Mouse (Mus musculus) kidney, adult 2 months (tissue): ENCODE results near the gene Ankrd11. TPM values are rescaled to one million over a fixed set of nuclear protein-coding genes. Genes with fewer than 3 reads are reported as not detected.

Experiments used
- DNase-seq: peaks from one replicate; pipeline ENCODE4 v3.0.0; 2021
- H3K27ac ChIP-seq: fragments of 200-500 bp; 2 replicates; pipeline ENCODE4 v1.5.1; 2012; ENCODE audit warnings: low read depth, low read length, control low read depth, inconsistent platforms; ENCODE audit not compliant: insufficient read depth
- H3K27me3 ChIP-seq: fragments of 200-500 bp; replicated peaks from 2 replicates; pipeline ENCODE4 v1.6.1; 2012; ENCODE audit warnings: mild to moderate bottlenecking, moderate library complexity, low read length, inconsistent platforms; ENCODE audit not compliant: control insufficient read depth, insufficient read depth
- H3K36me3 ChIP-seq: fragments of 200-500 bp; 2 replicates; pipeline ENCODE4 v1.6.1; 2012; ENCODE audit warnings: mild to moderate bottlenecking, moderate library complexity, low read length, inconsistent platforms; ENCODE audit not compliant: control insufficient read depth, insufficient read depth
- H3K4me1 ChIP-seq: fragments of 200-500 bp; 2 replicates; pipeline ENCODE4 v1.6.1; 2011; ENCODE audit warnings: low read length; ENCODE audit not compliant: control insufficient read depth, insufficient read depth
- H3K4me3 ChIP-seq: fragments of 200-500 bp; 2 replicates; pipeline ENCODE4 v1.5.1; 2011; ENCODE audit warnings: mild to moderate bottlenecking, low read depth, low read length, control low read depth; ENCODE audit not compliant: insufficient read depth
- CTCF ChIP-seq: fragments of 200-500 bp; conservative IDR thresholded peaks from 2 replicates; pipeline ENCODE4 v1.5.1; 2011; ENCODE audit warnings: low read depth, mild to moderate bottlenecking, control low read depth, low read length, moderate library complexity, mixed read lengths; ENCODE audit not compliant: insufficient read depth, insufficient read length
- POLR2A ChIP-seq: fragments of 200-500 bp; IDR thresholded peaks from one replicate; pipeline ENCODE4 v1.6.1; 2011; ENCODE audit warnings: low read depth, low read length, control low read depth
- WGBS: fragments of 180-500 bp; shearing (Covaris S2); methylation state at CpG from one replicate; pipeline ENCODE4 v1.1.7; 2018; 5-methylcytosine and 5-hydroxymethylcytosine counted together
- polyA plus RNA-seq: library from polyadenylated mRNA; depleted of rRNA; stranded (reverse); fragments of >200 nt; gene quantifications from 2 replicates; pipeline ENCODE4 v1.2.3, GENCODE M21; 2012

Gene Ankrd11
- polyA plus RNA-seq, 1 experiment: 32.7 TPM

DNA sequence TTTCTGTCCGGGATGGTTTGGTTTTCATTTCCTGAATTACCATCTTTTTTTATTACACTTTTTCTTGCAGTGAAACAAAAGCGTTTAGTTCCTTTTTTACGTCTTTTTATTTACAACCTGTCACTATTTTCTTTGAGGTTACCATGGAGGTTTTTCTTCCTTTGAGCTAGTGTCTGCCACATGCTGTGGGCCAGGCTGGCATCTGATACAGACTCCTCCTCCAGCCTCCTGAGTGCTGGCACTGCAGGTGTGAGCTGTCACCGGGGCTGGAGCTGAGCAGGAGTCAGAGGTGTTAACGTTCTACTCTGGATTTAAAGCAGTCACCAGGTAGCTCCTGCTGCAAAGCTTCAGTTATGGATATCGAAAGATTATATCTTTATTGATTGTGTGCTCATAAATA lies 168.9 kb downstream of the Ankrd11 start:
- WGBS: 36% methylated on average over 6 of the region's 6 CpGs
- no peak for DNase-seq
- H3K27me3 ChIP-seq: no peaks in the 10 kb centered on the region
- TF ChIP-seq CTCF (no peak), POLR2A (no peak)
- no peak overlapping the region for H3K4me3 ChIP-seq
- H3K36me3 ChIP-seq: no peaks in the 10 kb centered on the region
- H3K27ac ChIP-seq: no peak overlapping the region
- H3K4me1 ChIP-seq: no peaks in the 10 kb centered on the region

DNA sequence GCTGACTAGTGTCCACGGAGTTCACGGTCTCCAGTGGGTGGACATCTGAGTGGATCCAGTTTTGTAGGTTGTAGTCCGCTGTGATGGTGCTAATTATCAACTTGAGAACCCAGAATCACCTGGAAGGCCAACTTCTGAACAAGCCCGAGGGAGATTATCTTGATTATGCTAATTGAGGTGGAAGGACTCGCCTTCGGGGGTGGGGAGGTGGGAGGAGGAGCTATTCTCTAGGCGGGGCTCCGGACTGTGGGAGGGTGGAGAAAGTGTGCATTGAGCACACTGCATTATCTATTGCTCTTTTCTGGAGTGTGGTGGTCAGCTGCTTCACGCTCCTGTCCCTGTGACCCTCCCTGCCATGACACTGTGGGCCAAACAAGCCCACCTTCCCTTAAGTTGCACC lies 170.4 kb downstream of the Ankrd11 start:
- no peak overlapping the region for H3K27ac ChIP-seq
- no peaks in the 10 kb centered on the region for H3K4me1 ChIP-seq
- 79% methylated on average over 9 of the region's 9 CpGs for WGBS
- TF ChIP-seq CTCF: no peak
- no peak for TF ChIP-seq POLR2A
- DNase-seq: no peak
- no peaks in the 10 kb centered on the region for H3K27me3 ChIP-seq
- H3K36me3 ChIP-seq: no peaks in the 10 kb centered on the region
- no peak overlapping the region for H3K4me3 ChIP-seq

DNA sequence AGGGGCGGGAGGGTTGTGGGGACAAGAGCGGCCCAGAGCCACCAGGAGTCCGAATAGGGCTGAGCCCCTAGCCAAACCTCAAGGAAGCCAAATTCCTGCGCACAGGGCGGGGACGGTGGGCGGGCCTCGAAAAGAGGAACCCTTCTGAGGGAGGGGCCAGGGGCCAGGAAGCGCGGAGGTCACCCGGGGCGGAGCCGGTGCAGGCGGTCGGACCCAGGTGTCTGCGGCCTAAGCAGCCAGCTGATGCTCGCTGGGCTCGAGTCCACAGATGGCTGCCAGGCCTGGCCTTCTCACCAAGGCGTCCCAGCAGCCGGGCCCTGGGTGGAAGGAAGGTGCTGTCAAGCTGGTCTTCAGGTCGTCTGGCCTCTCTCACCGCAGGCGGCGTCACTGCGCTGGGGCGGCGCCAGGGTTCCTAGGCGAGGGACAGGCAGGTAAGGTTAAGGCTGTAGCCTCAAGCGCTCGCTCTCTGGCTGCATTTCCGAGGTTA lies 171.7 kb downstream of the Ankrd11 start:
- Histone ChIP-seq H3K27ac (no peak overlapping the region), H3K4me3 (peak overlapping the region; percentile 2; the same call in 1 of the 2 replicates), H3K4me1 (no peaks in the 10 kb centered on the region), H3K27me3 (no peaks in the 10 kb centered on the region), H3K36me3 (no peaks in the 10 kb centered on the region)
- WGBS: 43% methylated on average over 31 of the region's 31 CpGs
- no peak for TF ChIP-seq POLR2A
- TF ChIP-seq CTCF: no peak
- DNase-seq: peak; percentile 24

DNA sequence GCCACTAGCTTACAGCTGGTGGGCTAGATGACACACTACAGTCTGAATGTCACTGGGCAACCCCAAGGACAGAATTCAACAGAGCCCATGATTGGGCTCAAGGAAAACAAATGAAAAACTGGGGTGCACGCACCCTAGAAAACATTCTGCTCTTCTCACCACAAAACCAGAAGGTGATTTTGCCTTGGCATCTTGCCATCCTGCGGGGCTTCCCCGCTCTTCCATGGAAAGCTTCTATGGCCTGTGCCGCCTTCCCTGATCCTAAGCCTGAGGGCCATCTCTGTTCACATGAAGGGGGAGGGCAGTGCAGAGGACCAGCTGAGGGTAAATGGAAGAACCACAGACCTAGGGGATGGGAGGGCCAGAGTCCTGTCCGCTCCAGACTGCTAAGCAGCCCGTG lies 174.1 kb downstream of the Ankrd11 start:
- WGBS: 84% methylated on average over 6 of the region's 6 CpGs
- Histone ChIP-seq H3K4me1 (no peaks in the 10 kb centered on the region), H3K27me3 (no peaks in the 10 kb centered on the region), H3K4me3 (no peak overlapping the region), H3K27ac (no peak overlapping the region), H3K36me3 (no peaks in the 10 kb centered on the region)
- DNase-seq: no peak
- TF ChIP-seq POLR2A: no peak
- no peak for TF ChIP-seq CTCF

DNA sequence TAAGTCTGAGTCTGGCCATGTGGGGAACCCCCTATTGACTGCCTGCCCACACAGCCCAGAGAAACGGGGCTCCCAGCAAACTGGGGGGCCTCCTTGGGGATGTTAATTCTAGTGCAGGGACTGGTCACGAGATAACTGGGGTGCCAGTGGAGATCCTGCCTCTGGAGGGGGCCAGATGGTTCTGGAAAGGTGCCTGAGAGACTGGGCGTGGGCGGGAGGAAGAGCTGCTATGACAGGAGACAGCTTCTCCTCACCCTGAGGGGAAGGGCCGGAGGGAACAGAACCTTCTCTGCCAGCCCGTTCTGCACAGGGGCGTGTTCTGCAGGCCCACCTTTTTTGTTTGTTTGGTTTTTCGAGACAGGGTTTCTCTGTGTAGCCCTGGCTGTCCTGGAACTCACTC lies 175.8 kb downstream of the Ankrd11 start:
- Histone ChIP-seq H3K27ac (no peak overlapping the region), H3K4me1 (no peaks in the 10 kb centered on the region), H3K27me3 (no peaks in the 10 kb centered on the region), H3K4me3 (no peak overlapping the region), H3K36me3 (no peaks in the 10 kb centered on the region)
- TF ChIP-seq POLR2A (no peak), CTCF (no peak)
- 79% methylated on average over 8 of the region's 8 CpGs for whole genome bisulfite sequencing
- DNase-seq: no peak

DNA sequence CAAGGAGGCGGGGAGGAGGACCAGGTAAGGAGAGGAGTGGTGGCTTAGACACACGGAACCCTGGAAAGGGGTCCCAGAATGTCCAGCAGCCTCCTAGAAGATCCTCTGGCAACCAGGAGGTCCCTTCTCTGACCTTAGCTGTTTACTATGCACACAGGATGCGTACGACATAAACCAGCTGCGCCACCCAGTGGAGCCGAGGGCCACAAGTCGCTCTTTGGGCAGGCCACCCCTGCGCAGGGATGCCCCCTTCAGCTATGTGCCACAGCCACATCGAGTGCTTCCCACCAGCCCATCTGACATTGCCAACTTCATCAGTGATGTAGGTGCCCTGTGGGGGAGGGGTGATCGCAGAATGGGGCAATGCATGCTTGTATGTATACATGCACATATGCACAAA lies 176.6 kb downstream of the Ankrd11 start:
- TF ChIP-seq POLR2A (no peak), CTCF (peak; percentile 46; the same call in 1 of the 2 replicates)
- no peak for DNase-seq
- Histone ChIP-seq H3K27ac (no peak overlapping the region), H3K36me3 (no peaks in the 10 kb centered on the region), H3K4me1 (no peaks in the 10 kb centered on the region), H3K4me3 (no peak overlapping the region), H3K27me3 (no peaks in the 10 kb centered on the region)
- WGBS: 58% methylated on average over 10 of the region's 10 CpGs

DNA sequence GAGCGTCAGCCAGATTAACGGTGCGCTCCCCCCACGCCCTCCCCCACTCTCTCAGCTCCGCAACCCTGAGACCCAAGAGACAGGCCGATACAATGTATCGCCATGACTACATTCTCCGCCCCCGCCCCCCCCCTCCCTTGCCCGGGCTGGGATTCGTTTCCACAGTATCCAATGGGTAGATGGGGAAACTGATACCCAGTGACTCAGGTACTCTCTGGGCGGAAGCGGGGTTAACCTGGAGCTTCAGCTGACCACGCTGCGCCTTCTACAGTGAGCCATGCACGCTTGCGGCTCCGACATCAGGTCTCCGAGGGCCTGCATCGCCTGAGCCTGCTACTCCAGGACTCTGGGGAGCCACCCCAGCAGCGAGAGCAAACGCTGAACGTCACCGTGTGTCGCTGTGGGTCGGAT lies 177.4 kb downstream of the Ankrd11 start:
- H3K4me3 ChIP-seq: no peak overlapping the region
- H3K27me3 ChIP-seq: no peaks in the 10 kb centered on the region
- 53% methylated on average over 26 of the region's 26 CpGs for WGBS
- no peak for TF ChIP-seq POLR2A
- TF ChIP-seq CTCF: no peak
- DNase-seq: no peak
- no peak overlapping the region for H3K27ac ChIP-seq
- H3K4me1 ChIP-seq: no peaks in the 10 kb centered on the region
- H3K36me3 ChIP-seq: no peaks in the 10 kb centered on the region
